Mouse (Mus musculus) right cerebral cortex, postnatal 4 days (tissue): Measurements from ENCODE around the gene Camk1g.

Experiments used
- DNase-seq: peaks from one replicate; pipeline ENCODE4 v3.0.0-alpha.2; 2022

Camk1g gene

DNA sequence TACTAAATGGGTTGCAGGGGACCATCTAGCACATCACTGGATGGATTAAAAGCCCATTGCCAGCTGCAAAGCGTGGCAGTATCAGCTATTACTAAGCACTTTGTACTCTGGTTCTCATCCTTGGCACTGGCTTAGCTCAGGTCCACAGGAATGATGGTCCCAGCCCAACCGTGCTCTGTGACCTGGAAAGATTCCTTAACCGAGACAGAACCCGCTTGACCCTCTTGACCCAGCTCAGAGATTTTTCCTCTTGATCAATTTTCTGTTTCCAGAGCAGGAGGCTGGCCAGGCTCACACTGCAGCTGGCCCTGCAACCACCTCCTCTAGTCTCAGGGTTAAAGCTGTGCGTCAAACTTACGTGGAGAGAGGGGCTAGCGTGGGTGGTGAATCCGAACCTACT lies 1.0 kb downstream of the Camk1g start:
- DNase-seq: no peak

GRCm38 (mm10) chr1:193368055-193368454 lies 2.0 kb downstream of the Camk1g start:
- DNase-seq: peak; percentile 69

DNA sequence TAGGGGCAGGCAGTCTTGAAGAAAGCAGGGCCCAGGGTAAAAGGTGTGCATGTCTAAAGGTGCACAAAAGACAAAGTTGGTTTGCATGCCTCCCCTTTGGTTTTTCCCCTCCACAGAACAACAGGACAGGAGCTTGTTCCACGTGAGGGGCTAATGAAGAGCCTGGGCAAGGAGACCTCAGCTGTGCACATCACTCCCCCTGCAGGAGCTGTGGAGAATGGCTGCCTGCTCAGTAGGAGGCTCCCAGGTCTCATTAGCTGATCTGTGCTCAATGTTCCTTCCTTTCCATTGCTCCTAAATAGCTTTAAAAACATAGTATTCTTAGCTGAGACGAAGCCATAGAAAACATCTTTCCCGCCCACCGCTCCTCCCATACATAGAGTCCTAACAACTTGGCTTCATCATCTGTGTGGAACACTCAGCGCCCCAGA lies 6.3 kb downstream of the Camk1g start:
- no peak for DNase-seq

- DNase-seq: no peak
Measured at GRCm38 (mm10) chr1:193362078-193362477, 8.0 kb downstream of the Camk1g start.

DNA sequence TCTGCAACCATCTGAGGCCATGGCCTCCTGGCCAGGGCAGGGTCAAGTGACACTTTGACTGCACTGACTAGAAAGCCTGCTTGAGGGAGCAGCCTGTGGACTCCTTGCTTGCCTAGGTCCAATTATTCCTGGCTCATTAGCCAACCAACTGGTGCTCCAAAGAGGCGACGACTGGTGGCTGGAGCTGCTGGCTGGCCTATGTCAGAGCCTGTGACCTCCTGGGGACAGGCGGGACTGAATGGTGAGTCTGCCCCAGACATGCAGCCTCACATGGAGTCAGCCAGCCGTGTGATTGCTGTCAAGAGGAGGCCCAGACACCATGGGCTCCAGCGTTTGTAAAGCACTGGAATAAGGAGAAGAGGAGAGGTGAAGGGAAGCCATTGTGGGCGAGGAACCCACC lies 8.9 kb downstream of the Camk1g start:
- DNase-seq: no peak

GRCm38 (mm10) chr1:193359199-193359598 lies 10.9 kb downstream of the Camk1g start:
- no peak for DNase-seq

GRCm38 (mm10) chr1:193351583-193351982 lies 18.5 kb downstream of the Camk1g start:
- no peak for DNase-seq

- DNase-seq: no peak
Measured at GRCm38 (mm10) chr1:193350546-193350801, 19.6 kb downstream of the Camk1g start.

- no peak for DNase-seq
Measured at GRCm38 (mm10) chr1:193349702-193350545, 20.2 kb downstream of the Camk1g start.

DNA sequence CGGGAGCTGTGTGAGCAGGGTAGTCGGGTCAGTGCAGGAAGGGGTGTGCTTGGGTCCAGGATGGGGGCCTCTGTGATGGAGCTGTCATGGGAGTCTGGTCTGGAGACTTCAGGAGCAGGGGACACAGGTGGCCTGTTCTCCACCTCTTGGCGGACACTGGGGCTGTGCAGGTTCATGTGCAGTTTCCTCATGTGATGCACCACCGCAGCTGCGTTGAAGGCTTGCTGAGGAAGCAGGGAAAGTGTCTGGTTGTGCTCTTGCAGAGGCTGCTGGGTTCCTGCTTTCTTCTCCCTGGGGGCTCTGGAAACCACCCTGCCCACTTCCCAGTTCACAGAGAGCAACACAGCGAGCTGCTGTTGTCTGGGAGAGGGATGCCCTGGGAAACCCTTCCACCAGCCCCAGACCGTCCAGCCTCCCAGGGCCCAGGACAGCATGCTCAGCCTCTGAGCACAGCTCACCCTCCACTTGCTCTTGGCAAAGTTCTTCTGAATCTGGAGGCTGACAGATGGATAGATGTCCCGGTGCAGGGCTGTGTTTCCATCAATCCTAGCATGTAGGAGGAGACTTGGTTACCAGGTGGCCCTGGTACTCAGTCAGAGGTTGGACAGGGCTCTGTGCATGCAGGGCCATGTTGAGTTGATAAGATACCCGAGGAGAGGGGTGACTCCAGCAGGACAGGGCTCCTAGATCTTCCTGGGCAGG lies 21.7 kb downstream of the Camk1g start:
- DNase-seq: no peak

DNA sequence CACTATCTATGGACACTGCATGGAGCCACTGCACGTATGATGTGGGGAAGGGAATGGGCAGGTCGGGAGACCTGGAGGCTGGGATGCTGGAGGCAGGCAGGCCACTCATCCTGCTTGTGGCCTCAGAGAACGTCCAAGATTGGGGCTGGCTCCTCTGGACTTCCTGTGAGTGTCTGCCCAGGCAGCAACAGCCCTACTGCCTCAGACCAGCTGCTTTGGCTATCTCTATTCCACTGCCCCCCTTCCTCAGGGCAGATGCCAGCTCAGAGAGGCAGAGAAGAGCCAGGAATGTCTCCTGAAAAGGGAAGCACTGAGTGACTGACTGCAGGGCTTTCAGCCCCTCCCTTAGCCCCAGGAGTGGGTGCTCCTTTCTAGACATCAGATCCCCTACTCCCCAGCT lies 23.2 kb downstream of the Camk1g start:
- no peak for DNase-seq

GRCm38 (mm10) chr1:193344976-193345375 lies 25.1 kb downstream of the Camk1g start:
- no peak for DNase-seq

DNA sequence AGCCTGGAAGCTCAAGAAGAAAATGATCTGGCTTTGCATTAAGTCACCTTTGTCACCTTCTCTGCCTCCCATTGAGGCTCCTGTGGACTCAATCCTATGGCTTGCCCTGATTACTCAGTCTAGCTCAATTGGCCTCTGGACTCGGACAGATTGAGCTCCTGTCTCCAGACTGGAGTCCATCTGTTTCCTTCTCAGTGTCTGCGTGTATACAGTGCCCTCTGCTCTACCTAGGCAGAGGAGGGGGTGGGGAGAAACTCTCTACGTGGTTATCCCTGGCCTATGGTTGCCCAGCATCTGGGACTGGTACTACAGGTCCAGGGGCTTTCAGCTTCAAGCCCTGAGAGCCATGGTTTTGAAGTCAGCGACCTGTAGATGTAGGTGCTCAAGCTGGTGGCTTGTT lies 26.2 kb downstream of the Camk1g start:
- no peak for DNase-seq

- no peak for DNase-seq
Measured at GRCm38 (mm10) chr1:193342198-193342946, 27.7 kb downstream of the Camk1g start.

- DNase-seq: peak; percentile 40
Measured at GRCm38 (mm10) chr1:193338363-193338995, 31.6 kb downstream of the Camk1g start.

DNA sequence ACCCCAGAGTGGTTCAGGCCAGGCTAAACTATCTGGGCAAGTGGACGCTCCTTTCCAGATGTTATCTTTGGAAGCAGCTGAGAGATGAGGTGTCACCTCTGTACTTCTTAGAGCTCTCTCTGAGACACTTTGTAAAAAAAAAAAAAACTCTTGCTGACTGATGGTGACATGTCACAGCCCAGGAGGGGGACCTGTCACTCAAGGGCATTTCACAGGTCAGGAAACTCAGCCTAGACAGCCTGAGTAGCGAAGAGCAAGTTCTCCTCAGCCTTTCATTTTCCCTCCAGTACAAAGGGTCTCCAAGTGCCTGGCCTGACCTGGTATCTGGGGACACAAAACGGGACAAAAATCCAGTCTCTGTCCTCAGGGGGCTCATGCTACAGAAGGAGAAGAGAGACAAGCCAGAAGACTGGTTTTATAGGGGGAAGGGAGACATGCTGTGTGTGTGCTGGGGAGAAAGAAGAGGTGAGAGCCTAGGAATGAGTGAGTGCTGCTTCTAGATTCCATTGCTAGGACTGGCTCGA lies 32.2 kb downstream of the Camk1g start:
- no peak for DNase-seq

DNA sequence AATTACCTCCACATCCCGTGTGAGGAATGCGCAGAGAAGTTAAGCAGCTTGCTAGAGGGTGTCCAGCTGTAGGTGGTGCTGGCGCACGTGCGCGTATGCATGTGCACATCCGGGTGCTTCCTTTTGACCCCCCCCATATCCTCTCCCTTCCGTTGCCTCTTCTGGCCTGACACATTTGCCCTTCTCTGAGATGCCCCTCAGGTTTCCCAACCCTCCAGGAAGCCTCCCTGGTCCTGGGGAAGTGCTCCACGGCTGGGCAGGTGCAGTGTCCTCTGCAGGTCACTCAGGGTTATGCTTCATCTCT lies 33.1 kb downstream of the Camk1g start:
- no peak for DNase-seq

DNA sequence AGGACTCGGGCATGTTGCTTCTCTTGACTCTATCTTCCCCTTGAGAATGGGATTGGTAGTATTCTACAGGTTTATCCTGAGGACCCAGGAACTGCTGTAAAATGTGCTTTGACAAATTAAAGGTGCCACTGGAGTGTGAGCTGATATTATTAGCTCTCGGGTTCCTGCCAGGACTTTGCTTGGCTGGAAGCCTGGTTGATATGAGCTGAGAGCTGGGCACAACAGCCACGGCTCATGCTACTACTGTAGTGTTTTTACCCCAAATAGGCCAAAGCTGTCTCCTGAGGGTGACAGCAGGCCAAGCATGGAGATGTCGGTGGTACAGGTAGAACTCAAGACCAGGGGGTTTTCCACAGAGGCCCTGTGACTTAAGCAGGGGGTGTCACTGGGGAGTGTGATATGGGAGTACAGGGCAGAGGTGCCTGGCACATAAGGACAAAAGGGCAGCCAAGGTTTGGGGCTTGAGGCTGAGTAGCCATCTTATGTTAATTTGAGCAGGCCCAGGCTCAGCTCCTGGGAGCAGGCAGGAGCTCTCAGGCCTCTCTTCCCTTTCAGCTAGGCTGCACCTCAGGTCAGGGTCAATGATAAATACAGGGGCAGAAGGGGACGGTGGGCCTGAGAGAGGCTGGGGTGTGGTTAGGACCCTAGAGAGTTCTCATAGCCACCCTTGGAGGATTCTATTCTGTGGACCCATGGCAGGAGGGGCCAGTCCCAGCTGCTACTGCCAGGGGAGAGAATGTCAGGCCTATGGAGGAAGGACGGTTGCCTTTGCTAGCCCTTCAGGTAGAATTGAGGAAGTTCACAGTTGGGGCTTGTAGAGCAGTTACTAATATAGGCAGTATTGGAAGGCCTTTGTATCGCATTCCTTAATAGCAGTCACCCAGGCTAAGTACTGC lies 33.7 kb downstream of the Camk1g start:
- no peak for DNase-seq

GRCm38 (mm10) chr1:193334546-193334945 lies 35.6 kb downstream of the Camk1g start:
- DNase-seq: no peak

GRCm38 (mm10) chr1:193333776-193334175 lies 36.3 kb downstream of the Camk1g start:
- DNase-seq: no peak

- DNase-seq: no peak
Measured at GRCm38 (mm10) chr1:193332671-193333070, 37.4 kb downstream of the Camk1g start.

- DNase-seq: no peak
Measured at GRCm38 (mm10) chr1:193332018-193332417, 38.1 kb downstream of the Camk1g start.
